Mouse (Mus musculus) stomach, embryonic 16.5 days (tissue): ENCODE measurements at regions not wholly inside any gene's neighbourhood (a gene's known extent, or its start where the extent isn't known, plus 50 kb on each side); places are given as distances from the start of the nearest gene placed in this dataset.
A peak's percentile ranks its signal among the peaks of the same experiment; 100 is the strongest.

Source experiments
- ATAC-seq: fragments of 200-750 bp; cut with Nextera tagmentation; 2 replicates; pipeline ENCODE4 v1.8.0; 2017; ENCODE audit warnings: moderate number of reproducible peaks, moderate TSS enrichment; ENCODE audit not compliant: insufficient read depth, low FRiP score
- H3K27ac ChIP-seq: fragments of 300-500 bp; sonication (generic); 2 replicates; pipeline ENCODE4 v1.5.1; 2014; ENCODE audit warnings: low read length
- H3K27me3 ChIP-seq: fragments of 300-500 bp; sonication (generic); 2 replicates; pipeline ENCODE4 v1.6.1; 2014; ENCODE audit warnings: low read length, control low read depth, mixed read lengths; ENCODE audit not compliant: control insufficient read depth, insufficient read depth
- H3K36me3 ChIP-seq: fragments of 300-500 bp; sonication (generic); 2 replicates; pipeline ENCODE4 v1.6.1; 2014; ENCODE audit warnings: low read length; ENCODE audit not compliant: control insufficient read depth, insufficient read depth
- H3K4me1 ChIP-seq: fragments of 300-500 bp; sonication (generic); 2 replicates; pipeline ENCODE4 v1.6.1; 2014; ENCODE audit warnings: low read length, control low read depth, mixed read lengths; ENCODE audit not compliant: control insufficient read depth, insufficient read depth
- H3K4me2 ChIP-seq: fragments of 300-500 bp; sonication (generic); 2 replicates; pipeline ENCODE4 v1.6.1; 2014; ENCODE audit warnings: low read depth, low read length, mixed read lengths
- H3K4me3 ChIP-seq: fragments of 300-500 bp; sonication (generic); replicated peaks from 2 replicates; pipeline ENCODE4 v1.5.1; 2014; ENCODE audit warnings: mild to moderate bottlenecking, low read length
- H3K9ac ChIP-seq: fragments of 300-500 bp; sonication (generic); 2 replicates; pipeline ENCODE4 v1.6.1; 2014; ENCODE audit warnings: low read length
- H3K9me3 ChIP-seq: fragments of 300-500 bp; sonication (generic); replicated peaks from 2 replicates; pipeline ENCODE4 v1.6.1; 2016; ENCODE audit warnings: low read length, control low read depth; ENCODE audit not compliant: control insufficient read depth
- WGBS: fragments of 180-500 bp; shearing (Covaris S2); extraction: QIAGEN DNeasy Blood & Tissue Kit; methylation state at CpG from one replicate; pipeline ENCODE4 v1.1.7; 2014; 5-methylcytosine and 5-hydroxymethylcytosine counted together

DNA sequence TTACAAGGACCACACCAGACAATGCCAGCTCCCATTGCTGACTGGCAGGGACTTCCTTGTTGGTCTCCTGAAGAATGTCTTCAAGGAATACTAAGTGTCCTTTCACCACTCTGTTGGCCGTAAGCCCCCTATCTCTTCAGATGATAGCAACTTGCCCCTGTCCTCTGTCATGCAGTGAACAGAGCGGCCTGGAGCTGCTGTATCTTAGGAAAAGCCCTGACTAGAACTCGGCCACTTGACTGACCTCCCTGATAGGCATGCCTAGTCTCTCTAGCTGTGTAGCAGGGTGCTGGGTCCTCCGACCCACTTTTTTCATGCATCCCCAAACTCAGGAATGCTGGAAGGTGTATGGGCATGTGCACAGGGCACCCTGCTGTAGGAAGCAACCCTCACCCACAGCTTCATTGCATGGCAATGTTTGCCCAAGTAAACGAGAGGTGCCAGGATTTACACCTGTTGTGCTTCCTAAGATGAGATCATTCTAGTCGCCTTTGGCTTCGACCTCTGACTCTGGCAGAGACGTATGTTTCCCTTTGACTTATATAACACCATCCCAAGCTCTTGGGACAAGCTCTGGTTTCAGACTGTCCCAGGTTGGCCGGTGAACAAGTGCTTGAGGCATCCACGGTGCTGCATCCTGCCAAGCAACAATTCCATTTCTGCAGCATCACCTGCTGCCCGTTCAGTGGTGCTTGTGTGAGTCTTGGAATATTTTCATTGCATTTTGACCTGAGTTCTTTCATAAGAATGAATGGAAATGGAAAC lies 145.1 kb downstream of the Zfp36l1 start:
- 72% methylated on average over 11 of the region's 11 CpGs for WGBS
- Histone ChIP-seq H3K9ac (no peak overlapping the region), H3K4me3 (no peak overlapping the region), H3K4me2 (no peak overlapping the region), H3K4me1 (peaks cover 50% of the 10 kb centered on the region), H3K36me3 (no peaks in the 10 kb centered on the region), H3K27me3 (no peaks in the 10 kb centered on the region), H3K9me3 (no peaks in the 10 kb centered on the region), H3K27ac (peak overlapping the region; percentile 11)
- no peak for ATAC-seq

DNA sequence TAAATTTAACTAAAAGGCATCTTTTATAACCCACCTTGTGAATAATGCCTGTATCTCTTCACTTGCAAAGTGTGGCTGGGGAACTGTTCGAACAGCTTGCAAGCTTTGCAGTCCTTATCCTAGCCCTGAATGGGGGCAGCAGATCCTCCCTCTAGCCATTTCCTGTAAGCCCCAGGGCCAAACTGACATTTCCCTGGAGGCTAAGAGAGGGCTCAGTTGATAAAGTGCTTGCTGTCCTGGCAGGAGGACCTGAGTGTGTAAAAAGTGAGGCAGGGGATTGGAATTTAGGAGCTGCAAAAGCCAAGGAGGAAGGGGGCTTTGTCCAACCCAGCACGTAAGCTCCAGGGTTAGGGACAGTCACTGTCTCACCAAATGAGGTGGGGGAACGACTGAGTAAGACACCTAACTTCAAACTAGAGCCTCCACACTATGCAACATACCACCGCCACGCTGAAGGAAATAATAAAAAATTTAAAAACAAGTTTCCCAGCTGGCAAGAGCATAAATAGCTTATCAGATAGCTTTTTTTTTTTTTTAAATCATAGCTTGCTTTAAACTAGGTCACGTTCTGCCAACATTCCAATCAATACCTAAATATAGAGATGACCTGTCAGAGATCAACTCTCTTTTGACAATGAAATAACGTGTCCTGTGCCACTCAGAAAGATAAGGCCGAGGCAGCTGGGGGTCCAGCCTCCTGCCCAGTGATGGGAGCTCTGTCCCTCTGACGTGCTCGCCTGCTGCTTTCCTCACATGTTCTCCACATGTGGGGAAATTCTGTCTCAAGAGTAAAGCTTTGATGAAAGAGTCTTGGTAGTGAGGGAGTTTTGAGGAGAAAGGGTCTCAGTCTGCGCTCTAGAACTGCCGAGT lies 146.0 kb downstream of the Zfp36l1 start:
- 57% methylated on average over 12 of the region's 12 CpGs for WGBS
- Histone ChIP-seq H3K27me3 (no peaks in the 10 kb centered on the region), H3K36me3 (no peaks in the 10 kb centered on the region), H3K4me3 (no peak overlapping the region), H3K4me1 (peaks cover 50% of the 10 kb centered on the region), H3K9me3 (no peaks in the 10 kb centered on the region), H3K27ac (peak overlapping the region; percentile 91), H3K9ac (peak overlapping the region; percentile 80), H3K4me2 (no peak overlapping the region)
- no peak for ATAC-seq

DNA sequence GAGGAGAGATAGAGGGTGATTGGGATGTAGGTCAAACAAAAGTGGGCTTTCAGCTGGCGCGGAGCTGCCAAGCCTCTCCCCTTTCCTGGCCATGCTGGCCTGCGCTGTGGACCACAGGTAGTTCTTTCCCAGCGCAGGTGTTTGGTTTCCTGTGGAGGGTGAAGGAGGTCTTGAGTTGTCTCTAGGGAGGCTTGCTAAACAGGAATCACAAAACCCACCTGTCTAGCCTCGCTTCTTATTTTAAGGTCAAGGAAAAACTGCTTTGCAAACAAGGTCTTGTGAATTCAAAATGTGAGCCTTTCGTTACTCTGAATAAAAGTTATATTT lies 146.6 kb downstream of the Zfp36l1 start:
- peak overlapping the region; percentile 91 for H3K27ac ChIP-seq
- peak overlapping the region; percentile 80 for H3K9ac ChIP-seq
- H3K36me3 ChIP-seq = no peaks in the 10 kb centered on the region
- 54% methylated on average over 6 of the region's 6 CpGs for whole genome bisulfite sequencing
- ATAC-seq = no peak; the same call in 1 of the 2 replicates
- peak overlapping the region; percentile 59; the same call in 1 of the 2 replicates for H3K4me2 ChIP-seq
- H3K4me1 ChIP-seq = peaks cover 46% of the 10 kb centered on the region
- H3K27me3 ChIP-seq = no peaks in the 10 kb centered on the region
- no peaks in the 10 kb centered on the region for H3K9me3 ChIP-seq
- no peak overlapping the region for H3K4me3 ChIP-seq

DNA sequence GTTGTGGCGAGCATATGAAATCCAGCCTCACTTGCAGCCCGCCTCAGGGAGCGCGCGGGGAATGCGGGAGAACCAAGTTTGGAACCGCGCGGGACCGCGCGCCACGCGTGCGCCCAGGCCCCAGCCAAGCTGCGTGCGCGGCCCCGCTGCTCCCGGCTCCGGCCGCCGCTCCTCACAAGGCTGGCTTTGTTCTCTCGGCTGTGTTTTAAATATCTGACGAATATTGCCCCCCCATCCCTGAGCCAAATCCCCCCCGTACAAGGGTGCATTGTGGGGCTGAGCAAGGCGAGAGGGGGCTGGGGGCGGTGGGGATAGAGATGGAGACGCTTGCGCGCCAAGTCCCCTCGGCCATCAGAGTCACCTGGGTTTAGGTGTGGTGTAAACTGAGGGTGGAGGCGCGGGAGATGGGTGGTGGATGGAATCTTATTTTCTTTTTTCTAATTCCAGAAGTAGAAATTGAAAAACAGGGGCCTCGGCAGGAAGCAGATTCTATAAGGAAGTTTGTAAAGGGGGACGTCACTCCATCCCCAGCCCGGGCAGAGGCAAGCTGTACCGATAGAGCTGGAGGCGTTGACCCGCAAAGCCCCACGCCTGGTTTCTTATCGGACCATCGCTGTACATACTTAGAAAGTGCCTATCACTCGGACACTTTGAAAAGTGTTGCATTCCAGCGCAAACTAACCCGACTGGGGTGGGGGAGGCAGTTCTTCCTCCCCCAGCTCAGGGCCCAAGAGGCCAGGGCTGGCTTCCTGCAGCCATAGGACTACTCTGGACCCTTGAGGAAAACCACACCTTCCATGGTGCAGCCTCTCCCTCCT lies 147.1 kb downstream of the Zfp36l1 start:
- H3K9ac ChIP-seq = peak overlapping the region; percentile 80
- no peaks in the 10 kb centered on the region for H3K27me3 ChIP-seq
- peaks cover 41% of the 10 kb centered on the region for H3K4me1 ChIP-seq
- 3% methylated on average over 46 of the region's 46 CpGs for WGBS
- H3K27ac ChIP-seq = peak overlapping the region; percentile 91
- peak overlapping the region; percentile 59 for H3K4me2 ChIP-seq
- peak; percentile 52 for ATAC-seq
- no peaks in the 10 kb centered on the region for H3K36me3 ChIP-seq
- H3K4me3 ChIP-seq = peak overlapping the region; percentile 37
- H3K9me3 ChIP-seq = no peaks in the 10 kb centered on the region

DNA sequence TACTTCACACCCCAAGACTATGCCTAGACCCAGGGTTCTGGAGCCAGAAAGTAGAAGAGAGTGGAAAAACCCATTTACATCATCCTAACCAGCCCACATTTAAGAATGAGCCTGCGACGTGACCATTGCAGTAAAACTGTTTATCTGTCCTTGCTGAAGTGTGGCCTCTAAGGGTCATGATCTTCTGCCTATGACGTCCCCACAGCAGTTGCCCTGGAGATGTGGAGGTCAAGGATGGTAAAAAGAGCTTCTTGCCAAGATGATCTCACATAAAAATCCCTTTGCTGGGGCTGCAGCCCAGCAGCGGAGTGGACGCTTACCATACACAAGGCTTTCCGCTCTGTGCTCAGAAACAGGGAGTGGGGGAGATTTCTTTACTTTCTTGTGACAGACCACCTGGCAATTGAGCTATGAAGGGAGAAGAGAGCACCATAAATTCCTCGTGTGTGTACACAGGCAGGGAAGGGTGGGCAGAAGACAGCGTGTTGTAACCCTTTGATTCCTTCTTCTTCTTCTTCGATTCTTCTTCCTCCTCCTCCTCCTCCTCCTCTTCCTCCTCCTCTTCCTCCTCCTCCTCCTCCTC lies 149.3 kb downstream of the Zfp36l1 start:
- H3K4me3 ChIP-seq = no peak overlapping the region
- peaks cover 26% of the 10 kb centered on the region for H3K4me1 ChIP-seq
- peak; percentile 18; the same call in 1 of the 2 replicates for ATAC-seq
- no peaks in the 10 kb centered on the region for H3K27me3 ChIP-seq
- no peak overlapping the region for H3K4me2 ChIP-seq
- no peaks in the 10 kb centered on the region for H3K36me3 ChIP-seq
- no peaks in the 10 kb centered on the region for H3K9me3 ChIP-seq
- WGBS = 39% methylated on average over 9 of the region's 9 CpGs
- no peak overlapping the region for H3K9ac ChIP-seq
- peak overlapping the region; percentile 65 for H3K27ac ChIP-seq

DNA sequence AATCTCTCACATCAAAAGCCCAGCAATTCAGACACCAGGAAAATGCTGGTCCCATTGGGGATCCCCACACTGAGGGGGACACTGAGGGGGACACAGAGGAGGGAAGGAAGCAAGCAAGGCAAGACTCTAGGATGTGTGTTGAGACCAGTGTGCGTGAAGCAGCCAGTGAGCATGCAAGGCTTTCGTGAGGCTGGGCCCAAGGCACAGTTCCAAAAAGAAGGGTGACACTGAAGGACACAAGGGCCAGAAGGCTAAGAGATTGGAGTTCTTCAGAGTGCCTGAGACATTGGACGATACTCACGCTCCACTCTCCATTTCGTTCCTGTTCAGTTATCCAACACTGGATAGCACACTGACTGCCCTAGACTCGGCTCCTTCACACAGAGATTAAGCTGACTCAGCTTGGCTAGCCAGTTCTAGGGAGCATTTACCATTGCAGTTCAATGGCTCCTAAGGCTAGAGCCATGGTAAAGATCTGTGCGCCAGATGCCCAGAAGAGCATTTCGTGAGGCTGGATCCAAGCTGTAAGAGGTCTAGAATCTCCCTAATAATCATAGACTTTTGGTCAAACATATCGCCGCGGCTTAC lies 150.1 kb downstream of the Zfp36l1 start:
- Histone ChIP-seq H3K4me1 (peaks cover 25% of the 10 kb centered on the region), H3K4me3 (no peak overlapping the region), H3K9ac (no peak overlapping the region), H3K9me3 (no peaks in the 10 kb centered on the region), H3K27ac (peak overlapping the region; percentile 65), H3K4me2 (no peak overlapping the region), H3K27me3 (no peaks in the 10 kb centered on the region), H3K36me3 (no peaks in the 10 kb centered on the region)
- ATAC-seq = no peak
- 95% methylated on average over 11 of the region's 11 CpGs for WGBS

DNA sequence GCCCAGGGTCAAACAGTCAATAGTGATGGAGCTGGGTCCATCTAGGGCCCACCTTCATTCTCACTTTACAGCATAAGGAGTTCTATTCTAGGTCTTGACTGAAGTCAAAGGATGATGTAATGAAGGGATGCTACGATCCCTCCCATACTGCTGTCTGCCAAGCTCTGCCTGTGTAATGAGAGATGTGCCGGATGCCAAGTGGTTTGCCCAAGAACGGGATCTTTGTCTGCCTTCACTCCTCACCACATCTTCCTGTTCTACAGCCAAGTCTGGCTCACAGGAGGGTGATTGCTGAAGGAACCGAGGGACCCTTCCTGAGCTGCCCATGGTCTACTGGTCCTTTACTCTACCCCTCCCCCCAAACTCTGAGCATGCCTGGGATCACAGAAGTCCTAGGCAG lies 150.9 kb downstream of the Zfp36l1 start:
- Histone ChIP-seq H3K9ac (no peak overlapping the region), H3K4me3 (no peak overlapping the region), H3K9me3 (no peaks in the 10 kb centered on the region), H3K36me3 (no peaks in the 10 kb centered on the region), H3K27ac (no peak overlapping the region), H3K4me2 (no peak overlapping the region), H3K4me1 (peaks cover 23% of the 10 kb centered on the region), H3K27me3 (no peaks in the 10 kb centered on the region)
- 79% methylated on average over 4 of the region's 4 CpGs for WGBS
- ATAC-seq = no peak

DNA sequence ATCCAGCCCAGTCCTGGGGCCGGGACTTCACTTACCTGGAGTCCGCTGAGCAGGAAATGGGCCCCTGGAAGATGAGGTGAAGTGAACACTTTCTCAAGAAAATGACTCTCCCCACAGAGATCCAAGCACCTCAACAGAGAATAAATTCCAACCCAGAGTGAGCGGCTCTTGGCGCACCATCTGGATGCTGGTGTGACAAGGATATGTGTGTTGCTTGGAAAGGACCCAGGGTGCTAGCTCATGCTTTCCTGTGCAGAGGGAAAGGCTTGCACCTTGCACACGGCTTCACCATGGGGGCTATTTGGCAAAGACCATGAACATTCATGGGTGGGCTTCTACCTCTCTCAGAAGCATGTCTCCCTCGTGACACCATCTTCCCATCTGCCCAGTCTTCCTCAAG lies 151.7 kb downstream of the Zfp36l1 start:
- no peak overlapping the region for H3K27ac ChIP-seq
- no peaks in the 10 kb centered on the region for H3K27me3 ChIP-seq
- no peak for ATAC-seq
- no peak overlapping the region for H3K9ac ChIP-seq
- H3K4me1 ChIP-seq = peaks cover 17% of the 10 kb centered on the region
- H3K36me3 ChIP-seq = no peaks in the 10 kb centered on the region
- H3K9me3 ChIP-seq = no peaks in the 10 kb centered on the region
- H3K4me3 ChIP-seq = no peak overlapping the region
- no peak overlapping the region for H3K4me2 ChIP-seq
- WGBS = 85% methylated on average over 6 of the region's 6 CpGs
